Mouse (Mus musculus): ENCODE data around the gene Stk4.

Gene Stk4

DNA sequence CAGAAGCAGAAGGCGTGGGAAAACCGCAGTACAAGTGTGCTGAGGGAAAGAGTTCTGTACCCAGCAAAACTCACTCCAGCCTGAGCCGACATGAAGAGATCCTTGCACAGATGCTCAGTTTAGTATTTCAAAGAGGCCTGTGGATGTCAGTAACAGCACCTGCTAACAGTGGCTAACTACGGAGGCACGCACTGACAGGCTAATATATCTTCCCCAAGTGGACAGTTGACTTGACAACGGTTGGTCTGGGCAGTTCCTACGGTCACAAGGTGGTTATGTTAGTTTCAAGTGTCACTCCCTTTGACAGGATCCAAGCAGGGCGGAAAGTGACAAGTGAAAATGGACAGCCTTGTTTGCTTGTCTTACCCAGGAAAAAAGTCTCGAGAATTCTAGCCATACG, 12.1 kb downstream of the Stk4 start:
- no peak for DNase-seq

DNA sequence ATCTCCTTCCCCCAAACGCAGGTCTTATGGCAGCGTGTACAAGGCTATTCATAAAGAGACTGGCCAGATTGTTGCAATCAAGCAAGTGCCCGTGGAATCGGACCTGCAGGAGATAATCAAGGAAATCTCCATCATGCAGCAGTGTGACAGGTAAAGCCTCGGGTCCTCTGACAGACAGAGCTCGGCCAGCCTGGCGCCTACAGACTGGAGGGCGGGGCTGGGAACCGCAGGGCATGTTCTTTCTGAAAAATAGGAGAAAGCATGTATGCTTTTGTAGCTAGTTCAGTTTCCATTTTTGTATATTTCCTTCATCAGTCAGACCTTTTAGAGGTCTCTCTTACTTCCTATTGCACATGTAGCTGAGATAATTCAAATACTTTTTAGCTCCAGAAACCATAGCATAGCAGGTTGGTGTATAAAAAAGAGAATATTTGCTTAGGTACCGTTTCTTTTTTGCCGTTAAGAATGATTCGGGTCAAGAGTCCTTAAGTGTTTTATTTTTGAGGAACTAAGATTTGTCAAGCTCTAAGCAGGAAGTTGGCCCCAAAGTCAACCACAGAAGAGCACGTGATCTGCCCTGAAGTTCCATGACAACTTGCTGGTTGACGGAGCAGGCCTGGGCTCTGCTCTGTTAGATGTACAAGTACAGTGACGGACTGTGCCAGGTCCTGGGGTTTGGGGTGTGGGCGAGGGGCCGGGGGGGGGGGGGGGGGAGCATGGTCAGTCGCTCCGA, 13.7 kb downstream of the Stk4 start:
- DNase-seq: no peak

DNA sequence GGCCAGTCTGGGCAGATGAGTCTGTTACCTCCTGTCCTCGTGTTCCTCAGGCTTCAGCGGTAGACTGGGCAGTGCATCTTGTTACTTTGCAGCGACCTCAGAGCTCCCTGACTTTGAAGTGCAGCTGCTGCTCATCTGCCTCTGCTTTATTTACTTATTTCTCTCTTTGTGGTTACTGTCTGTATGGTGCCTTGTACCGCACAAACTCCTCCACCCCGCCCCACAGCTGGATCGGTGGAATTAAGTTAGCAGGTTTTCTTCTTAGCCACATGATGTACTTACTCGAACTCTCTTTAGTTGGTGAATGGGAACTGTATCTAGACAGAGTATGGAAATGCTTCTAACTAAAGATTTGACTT, 14.2 kb downstream of the Stk4 start:
- DNase-seq: no peak

- DNase-seq: no peak
These were observed 17.4 kb downstream of the Stk4 start for GRCm38 (mm10) chr2:164087416-164088017.

- no peak for DNase-seq
These were observed 19.4 kb downstream of the Stk4 start for GRCm38 (mm10) chr2:164089508-164089907.

GRCm38 (mm10) chr2:164094152-164094551, 24.0 kb downstream of the Stk4 start:
- DNase-seq: no peak

GRCm38 (mm10) chr2:164098603-164099250, 28.6 kb downstream of the Stk4 start:
- DNase-seq: no peak

DNA sequence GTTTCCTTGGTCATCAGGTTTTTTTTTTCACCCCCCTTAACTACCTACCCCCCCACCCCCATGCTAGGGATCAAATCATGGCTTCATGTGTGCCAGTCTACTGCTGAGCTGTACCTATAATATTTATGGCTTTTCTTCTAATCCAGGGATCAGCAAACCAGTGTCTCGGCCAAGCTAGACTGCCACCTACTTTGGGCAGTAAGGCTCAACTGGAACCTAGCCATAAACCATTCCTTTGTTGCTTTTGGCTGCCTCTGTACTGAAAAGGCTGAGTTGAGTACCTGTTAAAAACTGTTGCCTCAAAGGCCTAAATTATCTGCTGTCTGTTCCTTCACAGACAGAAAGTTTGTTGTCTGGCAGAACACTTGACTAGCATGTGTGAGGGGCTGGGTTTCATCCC, 31.8 kb downstream of the Stk4 start:
- DNase-seq: no peak

- DNase-seq: no peak
These were observed 32.2 kb downstream of the Stk4 start for GRCm38 (mm10) chr2:164102366-164102765.

DNA sequence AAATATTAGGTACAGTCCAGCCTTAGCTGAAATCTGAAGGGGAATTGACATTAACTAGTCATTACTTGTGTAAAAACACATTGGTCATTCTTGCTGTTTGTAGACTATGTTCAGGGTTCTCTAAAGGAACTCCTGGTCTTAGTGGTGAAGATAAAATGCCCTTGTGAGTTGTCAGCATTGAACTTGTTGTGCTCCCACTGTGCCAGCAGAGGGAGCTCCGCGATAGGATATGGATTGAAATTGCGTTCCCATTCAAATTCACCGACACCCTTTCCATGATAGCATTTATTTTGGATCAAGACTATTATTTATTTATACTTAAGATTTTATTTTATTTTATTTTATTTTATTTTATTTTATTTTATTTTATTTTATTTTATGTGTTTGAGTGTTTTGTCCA, 33.4 kb downstream of the Stk4 start:
- peak; percentile 79 to 80 for DNase-seq

GRCm38 (mm10) chr2:164106287-164107035, 36.3 kb downstream of the Stk4 start:
- no peak for DNase-seq

GRCm38 (mm10) chr2:164107125-164107874, 37.2 kb downstream of the Stk4 start:
- no peak for DNase-seq

GRCm38 (mm10) chr2:164108501-164108900, 38.4 kb downstream of the Stk4 start:
- peak in 1 of 2 experiments; percentile 16 for DNase-seq

DNA sequence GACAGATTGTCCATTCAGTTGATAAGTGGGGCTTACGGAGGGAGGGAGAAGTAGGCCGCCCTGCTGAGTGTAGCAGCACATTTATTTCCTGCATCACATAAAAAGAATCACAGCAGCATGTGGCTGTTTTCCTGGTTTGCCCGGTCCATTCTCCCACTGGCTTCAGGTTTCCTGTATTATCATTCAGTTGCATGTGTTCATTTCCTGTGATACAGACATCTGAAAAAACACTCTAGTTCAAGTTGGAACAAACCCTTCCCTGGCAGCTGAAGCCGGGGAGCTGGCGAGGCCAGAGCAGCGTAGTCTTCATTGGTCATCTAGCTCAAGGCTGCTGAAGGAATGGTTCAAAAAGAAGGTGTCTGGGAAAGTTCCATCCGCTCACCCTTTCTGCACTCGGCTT, 41.4 kb downstream of the Stk4 start:
- DNase-seq: no peak

DNA sequence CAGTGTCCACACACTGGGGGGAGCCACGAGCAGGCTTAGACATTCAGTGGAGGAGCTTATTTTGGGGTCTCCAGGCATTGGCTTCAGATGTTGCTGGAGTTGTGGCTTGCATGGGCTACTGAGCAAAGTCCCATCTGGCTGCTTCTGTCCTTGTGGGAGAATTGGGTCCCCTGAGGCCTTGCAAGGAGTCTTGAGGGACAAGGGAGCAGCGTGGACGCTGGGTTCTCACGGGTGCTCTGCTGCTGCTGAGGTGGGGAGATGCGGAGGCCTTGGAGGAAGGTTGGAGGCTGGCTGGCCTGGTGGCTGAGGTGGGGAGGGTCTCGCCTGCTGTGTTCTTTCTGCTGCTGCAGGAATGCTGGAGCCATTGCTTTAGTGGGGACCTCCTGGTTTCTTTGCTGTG, 43.9 kb downstream of the Stk4 start:
- DNase-seq: no peak

DNA sequence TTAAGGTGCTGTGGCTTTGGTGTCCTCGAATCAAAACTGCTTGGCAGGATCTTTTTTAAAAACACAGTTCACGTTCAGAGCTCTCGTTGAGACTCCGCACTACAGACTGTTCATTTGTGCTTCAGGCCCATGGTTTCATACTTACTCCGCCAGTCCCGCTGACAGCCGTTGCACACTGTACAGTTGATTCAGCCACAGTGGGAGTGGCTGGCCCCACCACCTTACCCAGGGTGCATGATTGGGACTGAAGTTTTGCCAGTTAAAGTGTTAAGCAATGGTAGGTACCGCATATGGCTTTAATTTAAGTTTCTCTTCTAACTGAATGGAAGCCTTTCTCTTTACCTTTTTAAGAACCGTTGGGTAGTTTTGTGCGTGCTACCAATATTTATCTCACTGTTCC, 45.4 kb downstream of the Stk4 start:
- no peak for DNase-seq

DNA sequence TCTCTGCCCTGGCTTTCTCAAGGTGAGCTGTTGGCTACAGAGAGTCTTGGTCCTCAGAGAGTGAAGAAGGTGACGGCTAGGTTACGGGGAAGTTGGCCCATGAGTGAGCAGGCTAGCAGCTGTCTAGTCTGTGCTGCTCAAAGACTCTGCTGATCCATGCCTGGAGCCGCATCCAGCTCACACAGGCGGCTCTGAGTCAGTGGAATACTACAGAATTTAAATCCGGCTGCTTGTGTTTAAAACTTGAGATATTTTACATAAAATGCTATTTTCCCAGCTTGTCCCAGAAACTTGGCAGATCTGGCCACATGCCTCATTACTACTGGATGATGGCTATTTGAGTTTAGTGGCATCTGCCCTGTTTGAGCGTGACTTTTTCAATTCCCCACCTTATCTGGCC, 49.4 kb downstream of the Stk4 start:
- no peak for DNase-seq

- no peak for DNase-seq
These were observed 53.1 kb downstream of the Stk4 start for GRCm38 (mm10) chr2:164123169-164123766.

- peak; percentile 58 to 67 for DNase-seq
These were observed 56.4 kb downstream of the Stk4 start for GRCm38 (mm10) chr2:164126533-164126955.

GRCm38 (mm10) chr2:164127297-164127696, 57.2 kb downstream of the Stk4 start:
- no peak for DNase-seq

DNA sequence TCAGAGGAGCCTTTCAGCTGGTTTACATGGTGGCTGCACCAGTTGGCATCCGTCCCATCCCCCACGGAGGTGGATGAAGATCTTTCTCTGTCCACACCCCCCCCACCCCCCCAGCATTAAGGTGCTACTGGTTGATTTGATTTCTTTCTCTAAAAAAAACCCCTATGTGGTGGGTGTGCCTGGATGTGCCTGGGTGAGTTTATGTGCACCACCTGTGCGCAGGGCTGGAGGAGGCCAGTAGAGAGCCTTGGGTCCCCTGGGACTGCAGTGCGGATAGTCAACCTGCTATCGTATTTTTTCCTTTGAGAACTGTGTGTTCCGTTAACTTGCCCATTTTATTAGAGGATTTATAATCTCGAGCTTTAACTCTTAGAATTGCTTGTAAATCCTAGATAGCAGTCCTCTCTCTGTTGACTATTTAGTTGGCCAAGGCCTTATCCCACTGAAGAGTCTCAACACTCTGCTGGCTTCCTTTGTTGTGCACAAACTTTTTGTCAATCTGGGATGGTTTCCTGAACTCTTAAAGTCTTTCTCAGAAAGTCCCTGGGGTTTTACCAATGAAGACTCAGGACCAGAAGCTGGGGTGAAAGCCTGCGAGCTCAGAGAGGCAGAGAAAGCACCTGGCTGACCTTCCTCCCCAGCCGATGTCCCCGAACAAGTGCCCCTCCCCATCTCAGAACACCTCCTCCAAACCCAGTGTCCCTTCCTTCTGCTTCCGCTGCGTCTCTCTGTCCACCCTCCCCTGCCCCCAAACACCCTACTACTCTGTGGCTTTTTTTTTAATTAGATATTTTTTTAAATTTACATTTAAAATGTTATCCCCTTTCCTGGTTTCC, 58.7 kb downstream of the Stk4 start:
- no peak for DNase-seq
